Mouse (Mus musculus) heart, postnatal 25 days (tissue): ENCODE data around the gene Pole3. TPM values are rescaled to one million over a fixed set of nuclear protein-coding genes. Genes with fewer than 3 reads are reported as not detected.
"Not testable (repeated sequence)": the region's sequence is repeated elsewhere in the genome, so short reads cannot be mapped to it uniquely, and the experiment has no call there.

Source experiments
- DNase-seq: peaks from one replicate; pipeline ENCODE4 v3.0.0; 2022; ENCODE audit warnings: low spot score
- intact Hi-C: fragments of 180-260 bp; cut with DNase I; formaldehyde crosslinking; loops from one replicate; pipeline ENCODE4 v1.15.1; 2025
- total RNA-seq, 2 experiments: library from RNA; stranded (reverse); gene quantifications; 2 replicates each; pipeline ENCODE4 v1.2.3; 2021

Gene Pole3
- total RNA-seq, 2 experiments from 2014 or later = 17.3 to 18.4 TPM

GRCm38 (mm10) chr4:62501534-62501933 lies 23.3 kb downstream of the Pole3 start:
- DNase-seq = no peak
- intact Hi-C loops = loop anchor here (10.0 kb wide), 1 partner anchor 147 kb away; no protein-coding TSS in a partner anchor

GRCm38 (mm10) chr4:62500799-62501198 lies 24.1 kb downstream of the Pole3 start:
- no peak for DNase-seq
- intact Hi-C loops = loop anchor here (10.0 kb wide), 1 partner anchor 146 kb away; no protein-coding TSS in a partner anchor

GRCm38 (mm10) chr4:62496815-62497214 lies 28.1 kb downstream of the Pole3 start:
- no peak for DNase-seq
- intact Hi-C loops = no loop called here

- intact Hi-C loops = no loop called here
- DNase-seq = no peak
Measured at GRCm38 (mm10) chr4:62495946-62496345, 28.9 kb downstream of the Pole3 start.

- intact Hi-C loops = no loop called here
- DNase-seq = no peak
Measured at GRCm38 (mm10) chr4:62494230-62494629, 30.6 kb downstream of the Pole3 start.

GRCm38 (mm10) chr4:62492682-62493081 lies 32.2 kb downstream of the Pole3 start:
- no peak for DNase-seq
- intact Hi-C loops = no loop called here

GRCm38 (mm10) chr4:62487914-62488313 lies 37.0 kb downstream of the Pole3 start:
- no peak for DNase-seq
- intact Hi-C loops = no loop called here

- no peak for DNase-seq
- intact Hi-C loops = no loop called here
Measured at GRCm38 (mm10) chr4:62487172-62487571, 37.7 kb downstream of the Pole3 start.

- intact Hi-C loops = no loop called here
- no peak for DNase-seq
Measured at GRCm38 (mm10) chr4:62486162-62486696, 38.6 kb downstream of the Pole3 start.

GRCm38 (mm10) chr4:62485450-62486161 lies 39.3 kb downstream of the Pole3 start:
- no peak for DNase-seq
- intact Hi-C loops = no loop called here

- no peak for DNase-seq
- intact Hi-C loops = no loop called here
Measured at GRCm38 (mm10) chr4:62484928-62485327, 39.9 kb downstream of the Pole3 start.

GRCm38 (mm10) chr4:62480709-62481605 lies 43.9 kb downstream of the Pole3 start:
- no peak for DNase-seq

GRCm38 (mm10) chr4:62479937-62480708 lies 44.7 kb downstream of the Pole3 start, which contains the start of gene Bspry:
TSS of gene Bspry (plus strand) at chr4:62480053.
- intact Hi-C loops = no loop called here
- no peak for DNase-seq

More at GRCm38 (mm10) chr4:62480709-62481605, 43.9 kb downstream of the Pole3 start:
- intact Hi-C loops = no loop called here

- intact Hi-C loops = not testable (repeated sequence)
Measured at GRCm38 (mm10) chr4:62479593-62479936, 45.3 kb downstream of the Pole3 start.

GRCm38 (mm10) chr4:62477542-62478244 lies 47.2 kb downstream of the Pole3 start:
- DNase-seq = no peak
- intact Hi-C loops = no loop called here

More at GRCm38 (mm10) chr4:62479593-62479936, 45.3 kb downstream of the Pole3 start:
- not testable (repeated sequence) for DNase-seq

GRCm38 (mm10) chr4:62475793-62476192 lies 49.1 kb downstream of the Pole3 start:
- DNase-seq = no peak
- intact Hi-C loops = no loop called here

GRCm38 (mm10) chr4:62475131-62475530 lies 49.7 kb downstream of the Pole3 start:
- no peak for DNase-seq
- intact Hi-C loops = no loop called here
